Mouse (Mus musculus): ENCODE results near the gene Abhd14b.

DNA sequence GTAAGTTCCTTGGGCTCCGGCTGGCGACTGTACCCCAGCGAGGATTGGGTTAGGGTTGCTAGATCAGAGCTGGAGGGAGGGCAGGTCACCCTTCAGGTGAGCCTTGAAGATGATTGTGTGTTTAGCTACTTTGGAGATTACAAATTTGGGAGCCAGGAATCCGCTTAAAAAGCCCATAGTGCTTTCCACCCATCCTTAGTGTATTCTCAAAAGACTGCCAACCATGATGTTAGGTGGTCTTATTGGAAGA, 17.3 kb upstream of the Abhd14b start:
- TF ChIP-seq CTCF (IDR thresholded peaks at IDR 0.05; ENCODE audit: extremely low read depth, insufficient read depth, insufficient read length, insufficient replicate concordance) (no peak), POLR2A (IDR thresholded peaks at IDR 0.05; ENCODE audit: low read depth, low read length) (no peak)
